Mouse (Mus musculus): ENCODE results near the gene Med6. TPM values are rescaled to one million over a fixed set of nuclear protein-coding genes. Genes with fewer than 3 reads are reported as not detected.
"Not testable (repeated sequence)": the region's sequence is repeated elsewhere in the genome, so short reads cannot be mapped to it uniquely, and the experiment has no call there.

The Med6 gene
- total and polyA plus RNA-seq, 2 experiments = 6.0 to 19.9 TPM

DNA sequence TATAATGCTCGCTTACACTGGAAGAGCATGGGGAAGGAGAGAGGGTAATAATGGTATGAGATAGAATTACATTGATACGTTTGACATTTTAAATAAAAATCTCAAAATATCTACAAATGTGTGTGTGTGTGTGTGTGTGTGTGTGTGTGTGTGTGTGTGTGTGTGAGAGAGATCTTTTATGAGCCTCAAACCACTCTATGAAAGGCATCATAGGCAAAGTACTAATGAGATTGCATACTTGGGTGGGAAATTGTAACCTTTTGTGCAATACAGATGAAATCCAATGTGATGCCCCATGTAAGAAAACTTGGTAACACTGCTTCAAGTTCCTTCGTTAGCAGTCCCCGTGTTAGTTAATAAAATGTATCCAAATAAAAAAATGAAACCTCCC, 61.8 kb downstream of the Med6 start:
- H3K9ac ChIP-seq (ENCODE audit: low read depth, low read length) = no peak overlapping the region
- TF ChIP-seq POLR2A (IDR thresholded peaks at IDR 0.05; ENCODE audit: extremely low read depth, insufficient read depth, low read length) = no peak
- no peak for TF ChIP-seq CTCF (IDR thresholded peaks at IDR 0.05; ENCODE audit: low read depth, low read length)
- DNase-seq (ENCODE audit: extremely low read depth, low read depth, low spot score) = no peak
- peaks cover 3% of the 10 kb centered on the region; the same call in 1 of the 2 replicates for H3K79me2 ChIP-seq (ENCODE audit: control insufficient read depth, insufficient read depth, low read length)
- H3K27ac ChIP-seq (replicated peaks; ENCODE audit: insufficient read depth, low read depth, low read length) = no peak overlapping the region
- H3K4me1 ChIP-seq (ENCODE audit: control insufficient read depth, insufficient read depth, low read length) = peaks cover 10% of the 10 kb centered on the region
- H3K4me3 ChIP-seq (ENCODE audit: insufficient read depth, low read depth, low read length) = peak overlapping the region; percentile 62
- no peaks in the 10 kb centered on the region for H3K36me3 ChIP-seq (ENCODE audit: control insufficient read depth, insufficient read depth, low read length)
- H3K27me3 ChIP-seq (ENCODE audit: control insufficient read depth, insufficient read depth, low read length) = no peaks in the 10 kb centered on the region
- WGBS = 26% methylated on average over 4 of the region's 4 CpGs

DNA sequence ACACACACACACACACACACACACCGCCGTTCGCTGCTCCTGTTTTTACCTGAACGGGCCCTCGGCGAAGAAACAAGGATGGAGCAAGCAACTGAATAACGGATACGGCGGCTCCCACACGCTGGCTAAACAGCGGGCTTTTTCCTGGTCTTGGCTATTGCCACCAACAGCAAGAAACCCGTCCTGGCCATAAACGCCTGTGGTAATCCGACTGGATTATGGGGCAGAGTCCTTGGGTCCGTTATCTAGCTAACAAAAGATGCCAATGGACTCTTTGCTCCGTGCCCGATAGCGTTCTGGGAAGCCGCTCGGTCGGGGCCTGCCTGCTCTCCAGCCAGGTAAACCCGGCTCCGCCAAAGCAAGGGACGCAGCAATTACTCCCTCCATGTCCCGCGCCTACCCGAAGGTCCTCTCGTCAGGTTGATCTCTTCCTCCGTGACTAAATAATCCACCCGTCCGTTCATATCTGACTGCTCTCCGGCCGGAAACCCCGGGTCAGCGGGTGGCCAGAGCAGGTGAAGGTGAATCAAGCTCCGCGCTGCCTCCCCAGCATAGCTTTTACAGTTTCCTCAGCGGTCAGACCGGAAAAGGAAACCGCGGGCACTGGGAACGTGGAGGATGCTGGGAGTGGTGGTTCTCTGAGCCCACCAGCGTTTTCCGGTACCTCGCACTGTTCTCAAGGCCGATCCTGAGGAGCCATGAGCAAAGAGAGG, 62.3 kb downstream of the Med6 start, which contains the start of the genes Gm20498 and Synj2bp:
Gene Gm20498 (minus strand): TSS at position 590 of the 713 bp plus-strand sequence.
Gene Synj2bp (minus strand): TSS at position 596 of the 713 bp plus-strand sequence.
- under 1% methylated on average over 46 of the region's 46 CpGs for WGBS
- peak within 1 kb of the TSS; percentile 57 for H3K27ac ChIP-seq (replicated peaks; ENCODE audit: insufficient read depth, low read depth, low read length)
- peak within 1 kb of the TSS; percentile 62 for H3K4me3 ChIP-seq (ENCODE audit: insufficient read depth, low read depth, low read length)
- no peak for TF ChIP-seq CTCF (IDR thresholded peaks at IDR 0.05; ENCODE audit: low read depth, low read length)
- TF ChIP-seq POLR2A (IDR thresholded peaks at IDR 0.05; ENCODE audit: extremely low read depth, insufficient read depth, low read length) = peak; percentile 84; the same call in 1 of the 2 replicates
- peaks cover 10% of the 10 kb centered on the region for H3K4me1 ChIP-seq (ENCODE audit: control insufficient read depth, insufficient read depth, low read length)
- H3K36me3 ChIP-seq (ENCODE audit: control insufficient read depth, insufficient read depth, low read length) = no peaks in the 10 kb centered on the region
- peak within 1 kb of the TSS; percentile 74 for H3K9ac ChIP-seq (ENCODE audit: low read depth, low read length)
- H3K27me3 ChIP-seq (ENCODE audit: control insufficient read depth, insufficient read depth, low read length) = no peaks in the 10 kb centered on the region
- H3K79me2 ChIP-seq (ENCODE audit: control insufficient read depth, insufficient read depth, low read length) = peaks cover 3% of the 10 kb centered on the region; the same call in 1 of the 2 replicates
- DNase-seq (ENCODE audit: extremely low read depth, low read depth, low spot score) = peak; percentile 87

GRCm38 (mm10) chr12:81530587-81530986, 64.2 kb downstream of the Med6 start:
- H3K4me1 ChIP-seq (ENCODE audit: control insufficient read depth, insufficient read depth, low read length); H3K9ac ChIP-seq (ENCODE audit: low read depth, low read length); DNase-seq (ENCODE audit: extremely low read depth, low read depth, low spot score); H3K27ac ChIP-seq (replicated peaks; ENCODE audit: insufficient read depth, low read depth, low read length); H3K36me3 ChIP-seq (ENCODE audit: control insufficient read depth, insufficient read depth, low read length); H3K4me3 ChIP-seq (ENCODE audit: insufficient read depth, low read depth, low read length); H3K79me2 ChIP-seq (ENCODE audit: control insufficient read depth, insufficient read depth, low read length); H3K27me3 ChIP-seq (ENCODE audit: control insufficient read depth, insufficient read depth, low read length): not testable (repeated sequence)
- 84% methylated on average over 8 of the region's 8 CpGs for WGBS

Other genes starting within 250 kb of the Med6 start
- 2.3 and 2.5 TPM in 2 replicates for gene Gm4787, start 215.5 kb downstream of the Med6 start, total RNA-seq (2014; rRNA removed)
- 0.11 and 0.18 TPM in 2 replicates for gene Gm4787, start 215.5 kb downstream of the Med6 start, polyA plus RNA-seq (2012; rRNA removed)
- gene Adam4, start 173.1 kb downstream of the Med6 start, total RNA-seq (2014; rRNA removed) = 1.9 and 2.6 TPM in 2 replicates
- 0.05 and 0.35 TPM in 2 replicates for gene Adam4, start 173.1 kb downstream of the Med6 start, polyA plus RNA-seq (2012; rRNA removed)
- 98.8 and 106 TPM in 2 replicates for gene Cox16, start 109.9 kb downstream of the Med6 start, total RNA-seq (2014; rRNA removed)
- 101 and 114 TPM in 2 replicates for gene Cox16, start 109.9 kb downstream of the Med6 start, polyA plus RNA-seq (2012; rRNA removed)
- 5.8 and 6.2 TPM in 2 replicates for gene Gm20498, start 62.1 kb downstream of the Med6 start, total RNA-seq (2014; rRNA removed)
- 13.9 and 18.6 TPM in 2 replicates for gene Gm20498, start 62.1 kb downstream of the Med6 start, polyA plus RNA-seq (2012; rRNA removed)
- gene Synj2bp, start 62.1 kb downstream of the Med6 start, total RNA-seq (2014; rRNA removed) = 40.4 and 55.0 TPM in 2 replicates
- gene Synj2bp, start 62.1 kb downstream of the Med6 start, polyA plus RNA-seq (2012; rRNA removed) = 32.3 and 32.6 TPM in 2 replicates
- 0.09 and 0.13 TPM in 2 replicates for gene Adam21, start 26.5 kb downstream of the Med6 start, total RNA-seq (2014; rRNA removed)
- gene Adam21, start 26.5 kb downstream of the Med6 start, polyA plus RNA-seq (2012; rRNA removed) = 0.02 TPM in 1 of 2 replicates, not detected in the other
- 0.13 TPM in 1 of 2 replicates, not detected in the other for gene Ttc9, start 36.2 kb upstream of the Med6 start, total RNA-seq (2014; rRNA removed)
- not detected in 2 replicates for gene Ttc9, start 36.2 kb upstream of the Med6 start, polyA plus RNA-seq (2012; rRNA removed)
- 0.09 and 0.13 TPM in 2 replicates for gene Map3k9, start 186.2 kb upstream of the Med6 start, total RNA-seq (2014; rRNA removed)
- gene Map3k9, start 186.2 kb upstream of the Med6 start, polyA plus RNA-seq (2012; rRNA removed) = 0.07 TPM in 1 of 2 replicates, not detected in the other

Measured in liver, adult 2 months (tissue).